Mouse (Mus musculus): Measurements from ENCODE around the gene Cpne1. TPM values are rescaled to one million over a fixed set of nuclear protein-coding genes. Genes with fewer than 3 reads are reported as not detected.

The Cpne1 gene
- polyA plus RNA-seq (2012; rRNA removed): 114 and 121 TPM in 2 replicates

GRCm38 (mm10) chr2:156111358-156112079, at the start of gene Cpne1, which contains the start of gene Rbm12:
TSS of gene Cpne1 (minus strand) at chr2:156111965.
TSS of gene Rbm12 (minus strand) at chr2:156111978.
- DNase-seq: peak; percentile 95
- WGBS: under 1% methylated on average over 70 of the region's 74 CpGs
- Histone ChIP-seq H3K4me3 (replicated peaks; ENCODE audit: extremely low read depth, low read depth, low read length) (peak within 1 kb of the TSS; percentile 98), H3K4me1 (ENCODE audit: control insufficient read depth, insufficient read depth, low read length) (peaks cover 6% of the 10 kb centered on the region)
- TF ChIP-seq CTCF (IDR thresholded peaks at IDR 0.05; ENCODE audit: insufficient read depth, low read length) (no peak), POLR2A (IDR thresholded peaks at IDR 0.05; ENCODE audit: borderline replicate concordance, extremely low read depth, low read depth, low read length) (peak; percentile 76)

GRCm38 (mm10) chr2:156151538-156151937, 39.8 kb upstream of the Cpne1 start:
- DNase-seq: no peak
- Histone ChIP-seq H3K4me1 (ENCODE audit: control insufficient read depth, insufficient read depth, low read length) (no peaks in the 10 kb centered on the region; the same call in 1 of the 2 replicates), H3K4me3 (replicated peaks; ENCODE audit: extremely low read depth, low read depth, low read length) (no peak overlapping the region)
- TF ChIP-seq CTCF (IDR thresholded peaks at IDR 0.05; ENCODE audit: insufficient read depth, low read length) (no peak), POLR2A (IDR thresholded peaks at IDR 0.05; ENCODE audit: borderline replicate concordance, extremely low read depth, low read depth, low read length) (no peak)

GRCm38 (mm10) chr2:156147316-156147915, 35.7 kb upstream of the Cpne1 start:
- Histone ChIP-seq H3K4me1 (ENCODE audit: control insufficient read depth, insufficient read depth, low read length) (peaks cover 7% of the 10 kb centered on the region), H3K4me3 (replicated peaks; ENCODE audit: extremely low read depth, low read depth, low read length) (no peak overlapping the region)
- whole genome bisulfite sequencing: 70% methylated on average over 3 of the region's 3 CpGs
- TF ChIP-seq CTCF (IDR thresholded peaks at IDR 0.05; ENCODE audit: insufficient read depth, low read length) (no peak), POLR2A (IDR thresholded peaks at IDR 0.05; ENCODE audit: borderline replicate concordance, extremely low read depth, low read depth, low read length) (no peak)
- DNase-seq: no peak

DNA sequence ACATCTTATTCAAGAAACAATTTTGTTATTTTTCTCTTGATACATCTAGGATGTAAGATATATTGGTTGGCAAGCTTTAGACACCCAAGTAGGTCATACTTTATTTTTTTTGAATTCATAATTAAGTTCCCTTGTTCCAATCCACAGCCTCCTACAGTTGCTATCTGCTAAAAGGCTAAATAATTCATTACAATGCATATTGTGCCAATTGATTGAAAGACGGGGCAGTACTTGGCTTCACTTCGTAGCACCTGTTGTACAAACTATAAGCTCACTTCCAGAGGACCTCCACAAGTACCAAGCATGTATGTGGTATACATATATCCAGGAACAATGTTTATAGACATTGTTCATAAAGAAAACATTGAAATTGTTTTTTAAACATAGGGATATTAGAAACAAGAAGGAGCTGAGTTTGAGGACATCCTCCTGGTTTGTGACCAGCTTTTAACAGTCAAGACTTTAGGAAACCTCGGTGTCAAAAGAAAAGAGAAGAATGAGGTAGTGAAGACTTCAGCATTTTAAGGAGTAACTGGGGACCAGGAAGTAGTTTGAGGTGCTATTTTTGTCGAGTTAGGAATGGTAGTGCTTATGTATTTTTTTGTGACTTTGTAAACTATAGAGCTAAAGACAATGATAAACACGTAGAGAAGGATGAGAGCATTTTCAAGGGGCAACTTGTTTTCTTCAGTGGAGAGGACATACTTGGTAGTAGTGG, 34.7 kb upstream of the Cpne1 start:
- no peak overlapping the region for H3K4me3 ChIP-seq (replicated peaks; ENCODE audit: extremely low read depth, low read depth, low read length)
- TF ChIP-seq POLR2A (IDR thresholded peaks at IDR 0.05; ENCODE audit: borderline replicate concordance, extremely low read depth, low read depth, low read length) (no peak), CTCF (IDR thresholded peaks at IDR 0.05; ENCODE audit: insufficient read depth, low read length) (no peak)

GRCm38 (mm10) chr2:156145486-156146130, 33.8 kb upstream of the Cpne1 start:
- 47% methylated on average over 11 of the region's 11 CpGs for WGBS
- Histone ChIP-seq H3K4me3 (replicated peaks; ENCODE audit: extremely low read depth, low read depth, low read length) (no peak overlapping the region), H3K4me1 (ENCODE audit: control insufficient read depth, insufficient read depth, low read length) (peaks cover 7% of the 10 kb centered on the region)
- DNase-seq: no peak
- no peak for TF ChIP-seq CTCF (IDR thresholded peaks at IDR 0.05; ENCODE audit: insufficient read depth, low read length)

More for the DNA sequence above, 34.7 kb upstream of the Cpne1 start:
- DNase-seq: no peak
- WGBS: 46% methylated on average over 5 of the region's 5 CpGs
- H3K4me1 ChIP-seq (ENCODE audit: control insufficient read depth, insufficient read depth, low read length): peaks cover 7% of the 10 kb centered on the region

DNA sequence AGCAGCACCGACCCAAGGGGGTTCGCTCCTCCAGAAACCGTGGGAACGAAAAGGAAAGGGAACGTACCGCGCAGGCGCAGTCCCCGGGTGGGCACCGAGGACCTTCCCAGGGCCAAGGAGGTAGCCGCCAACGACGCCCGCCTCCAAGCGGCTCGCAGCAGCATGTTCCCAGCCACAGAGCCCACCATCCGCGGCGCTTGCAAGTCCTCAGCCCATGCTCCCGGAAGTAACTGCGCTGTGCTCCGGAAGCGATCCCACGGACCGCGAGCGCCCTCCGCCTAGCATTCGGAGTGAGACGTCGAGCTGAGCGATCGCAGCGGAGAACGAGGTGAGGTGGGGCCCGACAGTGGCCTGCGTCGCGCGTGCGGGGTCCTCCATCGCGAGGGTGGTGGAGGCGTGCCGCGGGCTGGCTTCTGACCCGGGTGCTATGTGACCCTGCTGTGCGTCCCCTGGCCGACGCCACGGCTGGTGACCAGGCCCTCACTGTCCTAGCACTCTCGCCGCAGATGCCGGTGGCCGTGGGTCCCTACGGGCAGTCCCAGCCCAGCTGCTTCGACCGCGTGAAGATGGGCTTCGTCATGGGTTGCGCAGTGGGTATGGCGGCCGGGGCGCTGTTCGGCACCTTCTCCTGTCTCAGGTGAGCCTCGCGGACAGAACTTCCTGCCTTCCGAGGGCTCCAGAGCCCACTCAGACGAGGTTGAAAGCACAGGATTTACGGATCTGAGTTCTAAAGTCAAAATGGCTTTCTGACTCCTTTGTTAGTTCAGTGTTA, 32.4 kb upstream of the Cpne1 start, which contains the start of the genes Romo1 and Nfs1:
Romo1 (plus strand) TSS at position 87 of the 772 bp plus-strand sequence.
Nfs1 (minus strand) TSS at position 234 of the 772 bp plus-strand sequence.
- WGBS: 0% methylated on average over 70 of the region's 70 CpGs
- Histone ChIP-seq H3K4me1 (ENCODE audit: control insufficient read depth, insufficient read depth, low read length) (peaks cover 7% of the 10 kb centered on the region), H3K4me3 (replicated peaks; ENCODE audit: extremely low read depth, low read depth, low read length) (peak within 1 kb of the TSS; percentile 79)
- DNase-seq: peak; percentile 90
- 0 out of 2 replicates have a peak, but pooled peaks have one; percentile 4 for TF ChIP-seq CTCF (IDR thresholded peaks at IDR 0.05; ENCODE audit: insufficient read depth, low read length)
- peak; percentile 86 for TF ChIP-seq POLR2A (IDR thresholded peaks at IDR 0.05; ENCODE audit: borderline replicate concordance, extremely low read depth, low read depth, low read length)

DNA sequence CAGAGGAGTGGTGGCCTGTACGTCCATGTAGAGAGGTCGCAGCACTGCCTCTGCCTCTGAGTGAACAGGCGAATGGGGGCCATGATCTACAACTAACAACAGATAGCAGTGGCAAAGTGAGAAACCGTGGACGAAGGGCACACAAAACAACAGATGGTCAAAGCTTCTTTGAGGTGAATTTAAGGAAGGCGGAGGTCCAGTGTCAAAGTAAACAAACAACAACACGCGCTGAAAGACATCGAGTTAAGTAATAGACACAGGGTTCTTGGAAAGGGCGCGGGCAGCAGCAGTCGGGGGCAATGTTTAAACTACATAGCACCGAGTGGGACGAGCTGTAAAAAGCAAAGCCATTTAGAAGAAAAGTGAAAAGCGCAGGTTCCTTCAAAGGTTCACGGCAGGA, 31.6 kb upstream of the Cpne1 start:
- peak overlapping the region; percentile 79 for H3K4me3 ChIP-seq (replicated peaks; ENCODE audit: extremely low read depth, low read depth, low read length)
- WGBS: 2% methylated on average over 16 of the region's 16 CpGs
- no peak for DNase-seq
- TF ChIP-seq CTCF (IDR thresholded peaks at IDR 0.05; ENCODE audit: insufficient read depth, low read length) (no peak), POLR2A (IDR thresholded peaks at IDR 0.05; ENCODE audit: borderline replicate concordance, extremely low read depth, low read depth, low read length) (no peak)
- peaks cover 7% of the 10 kb centered on the region for H3K4me1 ChIP-seq (ENCODE audit: control insufficient read depth, insufficient read depth, low read length)

GRCm38 (mm10) chr2:156142820-156143219, 31.1 kb upstream of the Cpne1 start:
- DNase-seq: no peak
- Histone ChIP-seq H3K4me1 (ENCODE audit: control insufficient read depth, insufficient read depth, low read length) (peaks cover 7% of the 10 kb centered on the region), H3K4me3 (replicated peaks; ENCODE audit: extremely low read depth, low read depth, low read length) (no peak overlapping the region)
- TF ChIP-seq POLR2A (IDR thresholded peaks at IDR 0.05; ENCODE audit: borderline replicate concordance, extremely low read depth, low read depth, low read length) (no peak), CTCF (IDR thresholded peaks at IDR 0.05; ENCODE audit: insufficient read depth, low read length) (no peak)
- WGBS: 84% methylated on average over 2 of the region's 2 CpGs

Data from lung, adult 2 months (tissue).